Mouse (Mus musculus) CH12.LX (cell line): Measurements from ENCODE around the gene Cycs. TPM values are rescaled to one million over a fixed set of nuclear protein-coding genes. Genes with fewer than 3 reads are reported as not detected.

Experiments used
- DNase-seq: peaks from one replicate; pipeline ENCODE4 v3.0.0-alpha.2; 2013; ENCODE audit errors: extremely low read depth
- H3K27ac ChIP-seq: 2 replicates; pipeline ENCODE4 v1.5.1; 2012; ENCODE audit warnings: low read depth, mild to moderate bottlenecking, control low read depth, moderate library complexity; ENCODE audit not compliant: insufficient read depth
- H3K27me3 ChIP-seq: replicated peaks from 2 replicates; pipeline ENCODE3; 2012; ENCODE audit warnings: inconsistent platforms
- H3K36me3 ChIP-seq, 2 experiments: replicated peaks in 1 of 2; 2 replicates each; pipeline versions ENCODE3 to v1.6.1; 2012; ENCODE audit warnings: inconsistent platforms in 1 of 2, low read length in 1 of 2, mild to moderate bottlenecking in 1 of 2, mixed read lengths in 1 of 2, moderate library complexity in 1 of 2; ENCODE audit not compliant: control insufficient read depth in 1 of 2, insufficient read depth in 1 of 2
- H3K4me1 ChIP-seq, 2 experiments: 2 replicates each; pipeline ENCODE4 v1.6.1; 2012; ENCODE audit warnings: inconsistent platforms in 1 of 2, moderate library complexity in 1 of 2; ENCODE audit not compliant: insufficient read depth in 2 of 2, control insufficient read depth in 1 of 2
- H3K4me2 ChIP-seq: 2 replicates; pipeline ENCODE4 v1.6.1; 2012; ENCODE audit warnings: low read depth, mild to moderate bottlenecking, control low read depth; ENCODE audit not compliant: poor library complexity, insufficient read depth, severe bottlenecking
- H3K4me3 ChIP-seq, 3 experiments: fragments of 150-350 bp in 1 of 3; sonication (generic) in 1 of 3; replicated peaks in 1 of 3; 2 replicates each; pipeline versions ENCODE3 to v1.5.1; 2011 to 2012; ENCODE audit warnings: low read depth in 2 of 3, low read length in 2 of 3, mild to moderate bottlenecking in 2 of 3, moderate library complexity in 2 of 3, control low read depth in 1 of 3, improper control_type of control experiment in 1 of 3, inconsistent platforms in 1 of 3, mixed read lengths in 1 of 3; ENCODE audit not compliant: poor library complexity in 1 of 3
- H3K79me2 ChIP-seq: replicated peaks from 2 replicates; pipeline ENCODE4 v1.6.1; 2012; ENCODE audit warnings: mild to moderate bottlenecking, moderate library complexity; ENCODE audit not compliant: control insufficient read depth, poor library complexity, insufficient read depth, severe bottlenecking; ENCODE audit errors: extremely low read depth
- H3K9ac ChIP-seq: 2 replicates; pipeline ENCODE4 v1.6.1; 2012; ENCODE audit warnings: low read depth, mild to moderate bottlenecking, control low read depth, moderate library complexity; ENCODE audit not compliant: insufficient read depth
- H3K9me3 ChIP-seq: replicated peaks from 2 replicates; pipeline ENCODE3; 2012; ENCODE audit warnings: low read length, inconsistent platforms, mixed read lengths
- CHD1 ChIP-seq: IDR thresholded peaks from 2 replicates; pipeline ENCODE4 v1.6.1; 2012; ENCODE audit warnings: low read depth, low read length, improper control_type of control experiment, inconsistent platforms
- E2F4 ChIP-seq: IDR thresholded peaks from 2 replicates; pipeline ENCODE4 v1.6.1; 2011; ENCODE audit warnings: low read depth, low read length, improper control_type of control experiment; ENCODE audit not compliant: insufficient replicate concordance
- ELF1 ChIP-seq: IDR thresholded peaks from 2 replicates; pipeline ENCODE4 v1.6.1; 2014; ENCODE audit warnings: low read depth, mild to moderate bottlenecking, inconsistent platforms, low read length, improper control_type of control experiment
- ETS1 ChIP-seq: conservative IDR thresholded peaks from 2 replicates; pipeline ENCODE4 v1.6.1; 2012; ENCODE audit warnings: low read depth, mild to moderate bottlenecking, inconsistent platforms, low read length, improper control_type of control experiment, moderate library complexity
- HCFC1 ChIP-seq: IDR thresholded peaks from 2 replicates; pipeline ENCODE4 v1.6.1; 2012; ENCODE audit warnings: low read depth, mild to moderate bottlenecking, inconsistent platforms, low read length, improper control_type of control experiment
- IRF4 ChIP-seq: IDR thresholded peaks from 2 replicates; pipeline ENCODE4 v1.6.1; 2014; ENCODE audit warnings: low read depth, mild to moderate bottlenecking, inconsistent platforms, low read length, improper control_type of control experiment
- JUN ChIP-seq: IDR thresholded peaks from 2 replicates; pipeline ENCODE4 v1.6.1; 2011; ENCODE audit warnings: low read depth, mild to moderate bottlenecking, low read length, improper control_type of control experiment, moderate library complexity; ENCODE audit not compliant: insufficient read depth
- JUND ChIP-seq: conservative IDR thresholded peaks from 2 replicates; pipeline ENCODE4 v1.6.1; 2011; ENCODE audit warnings: low read depth, low read length, improper control_type of control experiment
- MAFK ChIP-seq: IDR thresholded peaks from 2 replicates; pipeline ENCODE4 v1.6.1; 2011; ENCODE audit warnings: low read length, improper control_type of control experiment; ENCODE audit not compliant: insufficient replicate concordance
- MAX ChIP-seq: IDR thresholded peaks from 2 replicates; pipeline ENCODE4 v1.6.1; 2011; ENCODE audit warnings: low read length, improper control_type of control experiment
- MAZ ChIP-seq: IDR thresholded peaks from 2 replicates; pipeline ENCODE4 v1.6.1; 2012; ENCODE audit warnings: low read depth, mild to moderate bottlenecking, inconsistent platforms, low read length, improper control_type of control experiment, moderate library complexity
- MEF2A ChIP-seq: IDR thresholded peaks from 2 replicates; pipeline ENCODE4 v1.6.1; 2014; ENCODE audit warnings: low read depth, mild to moderate bottlenecking, inconsistent platforms, low read length, improper control_type of control experiment, borderline replicate concordance
- MYC ChIP-seq: IDR thresholded peaks from 2 replicates; pipeline ENCODE4 v1.6.1; 2011; ENCODE audit warnings: low read depth, mild to moderate bottlenecking, improper control_type of control experiment, low read length
- NRF1 ChIP-seq: IDR thresholded peaks from 2 replicates; pipeline ENCODE4 v1.6.1; 2014; ENCODE audit warnings: low read depth, mild to moderate bottlenecking, inconsistent platforms, low read length, improper control_type of control experiment, moderate library complexity
- POLR2AphosphoS2 ChIP-seq: IDR thresholded peaks from 2 replicates; pipeline ENCODE4 v1.6.1; 2011; ENCODE audit warnings: low read depth, low read length, improper control_type of control experiment
- RAD21 ChIP-seq: IDR thresholded peaks from 2 replicates; pipeline ENCODE4 v1.6.1; 2011; ENCODE audit warnings: low read depth, mild to moderate bottlenecking, low read length, improper control_type of control experiment, moderate library complexity
- SIN3A ChIP-seq: IDR thresholded peaks from 2 replicates; pipeline ENCODE4 v1.6.1; 2012; ENCODE audit warnings: low read length, improper control_type of control experiment, inconsistent platforms
- SMC3 ChIP-seq: IDR thresholded peaks from 2 replicates; pipeline ENCODE4 v1.6.1; 2011; ENCODE audit warnings: low read depth, low read length, improper control_type of control experiment
- USF2 ChIP-seq: conservative IDR thresholded peaks from 2 replicates; pipeline ENCODE4 v1.6.1; 2011; ENCODE audit warnings: low read depth, low read length, improper control_type of control experiment
- ZC3H11A ChIP-seq: IDR thresholded peaks from 2 replicates; pipeline ENCODE4 v1.6.1; 2012; ENCODE audit warnings: low read depth, mild to moderate bottlenecking, inconsistent platforms, low read length, improper control_type of control experiment
- ZKSCAN1 ChIP-seq: IDR thresholded peaks from 2 replicates; pipeline ENCODE4 v1.6.1; 2012; ENCODE audit warnings: low read depth, inconsistent platforms, low read length, improper control_type of control experiment, borderline replicate concordance
- ZMIZ1 ChIP-seq: IDR thresholded peaks from 2 replicates; pipeline ENCODE4 v1.6.1; 2012; ENCODE audit warnings: low read depth, mild to moderate bottlenecking, inconsistent platforms, low read length, improper control_type of control experiment
- dilution Hi-C: fragments of 300-500 bp; cut with MboI; formaldehyde crosslinking; loops from 2 replicates; pipeline ENCODE4 v1.14.3; 2020; ENCODE audit warnings: low sequenced_read_pairs; ENCODE audit not compliant: extremely low pct_unique_long_range_greater_than_20kb, extremely low pct_ligation_motif_present
- in situ Hi-C: fragments of 300-500 bp; cut with MboI; formaldehyde crosslinking; loops from 3 replicates; pipeline ENCODE4 v1.14.3; 2019; ENCODE audit warnings: low sequenced_read_pairs, low pct_ligation_motif_present, low pct_unique_long_range_greater_than_20kb, mixed read lengths
- polyA plus RNA-seq: library from polyadenylated mRNA; unstranded; fragments of >175 nt; gene quantifications from 2 replicates; pipeline ENCODE4 v1.2.1, GENCODE M21; 2012; ENCODE audit warnings: low read depth; ENCODE audit not compliant: insufficient read length
- total RNA-seq, 2 experiments: library from RNA; depleted of rRNA; stranded (reverse); fragments of 300-350 nt in 1 of 2; fragments of >200 nt in 1 of 2; gene quantifications; 2 replicates each; pipeline ENCODE4 v1.2.3; 2012 to 2014

Gene Cycs
- total and polyA plus RNA-seq, 3 experiments: 34.2 to 122 (median 44.6) TPM

DNA sequence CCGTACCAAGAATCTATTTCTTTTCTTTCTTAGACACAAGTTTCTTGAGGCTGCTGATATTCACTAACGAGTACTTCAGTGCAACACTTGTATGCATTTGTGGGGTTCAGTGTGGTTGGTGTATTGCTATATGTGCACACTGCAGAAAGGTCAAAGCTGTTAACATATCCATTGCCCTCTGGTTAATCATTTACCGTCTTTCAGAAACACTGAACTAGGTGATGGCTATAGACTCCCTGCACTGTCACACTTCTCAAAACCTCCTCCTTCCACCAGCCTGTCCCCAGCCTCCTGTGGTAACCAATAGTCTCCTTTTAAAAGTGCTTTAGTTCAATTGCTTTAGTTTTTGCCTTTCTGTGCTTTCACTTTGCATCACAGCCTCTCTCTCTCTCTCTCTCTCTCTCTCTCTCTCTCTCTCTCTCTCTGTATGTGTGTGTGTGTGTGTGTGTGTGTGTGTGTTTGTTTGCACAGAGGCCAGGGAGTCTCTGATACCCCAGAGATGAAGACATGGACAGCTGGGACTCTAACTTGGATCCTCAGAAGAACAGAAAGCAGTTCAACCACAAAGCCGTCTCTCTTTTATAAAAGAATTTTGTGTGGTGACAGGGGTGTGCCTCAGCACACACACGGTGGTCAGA, 13.3 kb downstream of the Cycs start:
- H3K27ac ChIP-seq: no peak overlapping the region
- H3K4me2 ChIP-seq: no peak overlapping the region
- H3K4me3 ChIP-seq: no peak overlapping the region
- dilution Hi-C loops: no loop called here
- TF ChIP-seq MAZ (no peak), HCFC1 (no peak), JUN (no peak), USF2 (no peak), MAFK (no peak), ELF1 (no peak), E2F4 (no peak), MYC (no peak)
- no peak for DNase-seq
- no peaks in the 10 kb centered on the region for H3K79me2 ChIP-seq
- H3K9me3 ChIP-seq: no peaks in the 10 kb centered on the region
- no peaks in the 10 kb centered on the region for H3K36me3 ChIP-seq
- H3K4me1 ChIP-seq: peaks cover 5 to 8% of the 10 kb centered on the region in 2 experiments; a peak in 3 of 4 replicates
- H3K9ac ChIP-seq: no peak overlapping the region
- in situ Hi-C loops: no loop called here
- H3K27me3 ChIP-seq: no peaks in the 10 kb centered on the region

DNA sequence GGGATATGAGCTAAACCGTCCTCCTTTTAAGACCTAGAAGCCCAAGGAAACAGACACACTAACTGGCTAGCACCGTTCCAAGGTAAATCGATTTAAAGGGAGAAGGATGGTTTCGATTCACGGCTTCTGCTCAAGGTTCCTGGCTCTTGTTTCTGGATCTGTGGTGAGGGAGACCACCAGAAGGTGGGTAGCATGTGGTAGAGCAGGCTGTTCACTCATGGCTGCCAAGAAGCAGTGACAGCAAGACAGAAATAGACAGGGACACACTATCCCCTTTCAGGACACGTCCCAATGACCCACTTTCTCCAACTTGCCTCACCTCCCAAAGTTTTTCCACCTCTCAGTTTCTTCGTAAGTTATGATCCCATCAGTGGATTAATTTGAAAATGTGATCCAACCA, 16.5 kb downstream of the Cycs start:
- Histone ChIP-seq H3K79me2 (no peaks in the 10 kb centered on the region), H3K4me1 (peaks cover 2 to 7% of the 10 kb centered on the region in 2 experiments; a peak in 2 of 4 replicates), H3K9me3 (no peaks in the 10 kb centered on the region), H3K4me2 (no peak overlapping the region), H3K36me3 (no peaks in the 10 kb centered on the region), H3K9ac (no peak overlapping the region), H3K27me3 (no peaks in the 10 kb centered on the region), H3K27ac (no peak overlapping the region), H3K4me3 (no peak overlapping the region)
- DNase-seq: no peak
- dilution Hi-C loops: no loop called here
- no peak for TF ChIP-seq ETS1
- TF ChIP-seq IRF4: no peak
- no peak for TF ChIP-seq ZC3H11A
- TF ChIP-seq MEF2A: no peak
- TF ChIP-seq POLR2AphosphoS2: no peak
- no peak for TF ChIP-seq CHD1
- TF ChIP-seq MYC: no peak
- TF ChIP-seq ZMIZ1: no peak
- TF ChIP-seq NRF1: no peak
- no peak for TF ChIP-seq SIN3A
- TF ChIP-seq SMC3: no peak
- no peak for TF ChIP-seq MAX
- no peak for TF ChIP-seq JUN
- no peak for TF ChIP-seq HCFC1
- TF ChIP-seq RAD21: no peak
- no peak for TF ChIP-seq ZKSCAN1
- TF ChIP-seq JUND: no peak
- in situ Hi-C loops: loop anchor here (25.0 kb wide), 2 partner anchors 437 to 1037 kb away; partner anchors contain the start of gene Mpp6
